Comparison of ENCODE assay signal across 8 mouse cellular contexts in the genomic region with DNA sequence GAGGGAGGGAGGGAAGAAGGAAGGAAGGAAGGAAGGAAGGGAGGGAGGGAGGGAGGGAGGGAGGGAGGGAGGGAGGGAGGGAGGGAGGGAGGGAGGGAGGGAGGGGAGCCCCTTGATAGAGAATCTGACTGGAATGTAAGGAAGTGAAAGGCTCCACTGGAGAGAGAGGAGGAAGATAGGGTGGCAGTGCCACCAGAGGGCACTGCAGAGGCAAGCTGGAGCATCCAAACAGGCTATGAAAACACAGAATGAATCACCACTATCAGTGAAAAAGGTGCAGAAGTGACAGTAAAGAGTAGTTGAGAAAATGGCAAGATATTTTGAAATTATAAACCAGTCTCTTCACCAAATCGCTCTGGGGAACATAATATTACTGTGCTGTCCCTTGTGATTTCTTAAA. TPM values are rescaled to one million over a fixed set of nuclear protein-coding genes. Genes with fewer than 3 reads are reported as not detected.
DNase-seq lines count a peak whose midpoint lies in the region; ATAC-seq and TF ChIP-seq lines count a peak whose summit lies in the region.

No protein-coding gene starts in this region.

- H3K27me3 ChIP-seq in cerebellum, adult 2 months (ENCODE audit: control insufficient read depth, insufficient read depth, low read length), result no peaks in the 10 kb centered on the region
- H3K27me3 ChIP-seq in spleen, adult 2 months (ENCODE audit: control insufficient read depth, insufficient read depth, low read length), result no peaks in the 10 kb centered on the region
- no peaks in the 10 kb centered on the region for H3K27me3 ChIP-seq in kidney, embryonic 14.5 days (ENCODE audit: control insufficient read depth, insufficient read depth, low read length)
- H3K27me3 ChIP-seq in lung, postnatal 0 days (replicated peaks; ENCODE audit: insufficient read depth, low read length), result no peaks in the 10 kb centered on the region
- no peaks in the 10 kb centered on the region for H3K27me3 ChIP-seq in stomach, postnatal 0 days (ENCODE audit: control insufficient read depth, insufficient read depth, low read length)

- no peak overlapping the region for H3K4me3 ChIP-seq in cerebellum, adult 2 months (replicated peaks; ENCODE audit: insufficient read depth, low read depth, low read length)
- no peak overlapping the region for H3K4me3 ChIP-seq in spleen, adult 2 months (ENCODE audit: extremely low read depth, insufficient read depth, insufficient read length)
- no peak overlapping the region for H3K4me3 ChIP-seq in kidney, embryonic 14.5 days (ENCODE audit: low read length)
- H3K4me3 ChIP-seq in lung, postnatal 0 days (ENCODE audit: low read depth, low read length), result no peak overlapping the region
- no peak overlapping the region for H3K4me3 ChIP-seq in stomach, postnatal 0 days (ENCODE audit: low read depth, low read length)

- no peak overlapping the region for H3K4me2 ChIP-seq in kidney, embryonic 14.5 days (replicated peaks; ENCODE audit: low read depth, low read length)
- no peak overlapping the region for H3K4me2 ChIP-seq in lung, postnatal 0 days (replicated peaks; ENCODE audit: low read depth, low read length)
- H3K4me2 ChIP-seq in stomach, postnatal 0 days (replicated peaks; ENCODE audit: low read depth), result no peak overlapping the region

- H3K27ac ChIP-seq in cerebellum, adult 2 months (ENCODE audit: insufficient read depth, low read length), result no peak overlapping the region
- no peak overlapping the region for H3K27ac ChIP-seq in spleen, adult 2 months (ENCODE audit: insufficient read depth, low read length)
- H3K27ac ChIP-seq in kidney, embryonic 14.5 days (ENCODE audit: low read depth, low read length), result no peak overlapping the region
- no peak overlapping the region for H3K27ac ChIP-seq in lung, postnatal 0 days (ENCODE audit: low read length)
- no peak overlapping the region for H3K27ac ChIP-seq in stomach, postnatal 0 days (replicated peaks)

- 0 out of 2 replicates have a peak, but pooled peaks have one; percentile 72 for ATAC-seq in kidney, embryonic 14.5 days (ENCODE audit: low FRiP score, low TSS enrichment)
- ATAC-seq in lung, postnatal 0 days, result peak; percentile 53; the same call in 1 of the 2 replicates
- peak; percentile 61; the same call in 1 of the 2 replicates for ATAC-seq in stomach, postnatal 0 days (ENCODE audit: low FRiP score, low TSS enrichment)

- peak; percentile 19 for DNase-seq in cerebellum, adult 2 months
- no peak for DNase-seq in cerebellum, adult 11 months
- peak in 1 of 2 experiments; percentile 29 for DNase-seq in spleen, adult 2 months (ENCODE audit: low read depth in 1 of 2, low spot score in 2 of 2)
- DNase-seq in spleen, postnatal 4 days (ENCODE audit: low spot score in 2 of 2), result no peak
- DNase-seq in embryo, embryonic 11.5 days (ENCODE audit: low read depth, low spot score), result peak; percentile 27
- peak; percentile 79 for DNase-seq in lung, postnatal 0 days (ENCODE audit: low spot score)
- DNase-seq in stomach, postnatal 0 days (ENCODE audit: low spot score), result peak; percentile 58

- H3K9ac ChIP-seq in kidney, embryonic 14.5 days (ENCODE audit: low read depth, low read length), result no peak overlapping the region
- no peak overlapping the region for H3K9ac ChIP-seq in lung, postnatal 0 days (replicated peaks; ENCODE audit: low read depth)
- H3K9ac ChIP-seq in stomach, postnatal 0 days (ENCODE audit: low read length), result no peak overlapping the region

- no peak for TF ChIP-seq POLR2A in cerebellum, adult 2 months (IDR thresholded peaks at IDR 0.05; ENCODE audit: borderline replicate concordance, insufficient read depth, low read length)
- TF ChIP-seq POLR2A in spleen, adult 2 months (IDR thresholded peaks at IDR 0.05; ENCODE audit: low read depth, low read length), result no peak

- H3K4me1 ChIP-seq in cerebellum, adult 2 months (ENCODE audit: control insufficient read depth, insufficient read depth, low read length), result no peaks in the 10 kb centered on the region
- no peaks in the 10 kb centered on the region for H3K4me1 ChIP-seq in spleen, adult 2 months (ENCODE audit: control insufficient read depth, insufficient read depth, insufficient read length)
- H3K4me1 ChIP-seq in kidney, embryonic 14.5 days (ENCODE audit: control insufficient read depth, insufficient read depth, low read length), result no peaks in the 10 kb centered on the region
- no peaks in the 10 kb centered on the region for H3K4me1 ChIP-seq in lung, postnatal 0 days (ENCODE audit: insufficient read depth, low read depth, low read length)
- no peaks in the 10 kb centered on the region for H3K4me1 ChIP-seq in stomach, postnatal 0 days (replicated peaks; ENCODE audit: control insufficient read depth, insufficient read depth)

- H3K9me3 ChIP-seq in kidney, embryonic 14.5 days (ENCODE audit: control insufficient read depth, low read length), result no peaks in the 10 kb centered on the region
- no peaks in the 10 kb centered on the region for H3K9me3 ChIP-seq in lung, postnatal 0 days (ENCODE audit: low read length)
- no peaks in the 10 kb centered on the region for H3K9me3 ChIP-seq in stomach, postnatal 0 days (ENCODE audit: control insufficient read depth, low read length)

- peak; percentile 56 for TF ChIP-seq CTCF in cerebellum, adult 2 months (IDR thresholded peaks at IDR 0.05; ENCODE audit: borderline replicate concordance, insufficient read depth, low read depth, low read length)
- peak; percentile 58; the same call in 1 of the 2 replicates for TF ChIP-seq CTCF in spleen, adult 2 months (IDR thresholded peaks at IDR 0.05; ENCODE audit: extremely low read depth, insufficient read depth, insufficient read length, insufficient replicate concordance)
- TF ChIP-seq CTCF in lung, postnatal 0 days (IDR thresholded peaks at IDR 0.05), result peak; percentile 82
- TF ChIP-seq CTCF in stomach, postnatal 0 days (IDR thresholded peaks at IDR 0.05; ENCODE audit: low read depth), result peak; percentile 80

- WGBS in cerebellum, adult 2 months, result 64% methylated on average over 1 of the region's 1 CpGs
- WGBS in spleen, adult 2 months, result 77% methylated on average over 1 of the region's 1 CpGs
- 62% methylated on average over 1 of the region's 1 CpGs for WGBS in kidney, embryonic 14.5 days
- WGBS in lung, postnatal 0 days, result 56% methylated on average over 1 of the region's 1 CpGs
- 55% methylated on average over 1 of the region's 1 CpGs for WGBS in stomach, postnatal 0 days

- no peaks in the 10 kb centered on the region for H3K36me3 ChIP-seq in spleen, adult 2 months (ENCODE audit: control insufficient read depth, insufficient read depth, low read length)
- H3K36me3 ChIP-seq in kidney, embryonic 14.5 days (ENCODE audit: control insufficient read depth, insufficient read depth, low read length), result no peaks in the 10 kb centered on the region
- H3K36me3 ChIP-seq in lung, postnatal 0 days (ENCODE audit: insufficient read depth, low read length), result no peaks in the 10 kb centered on the region
- H3K36me3 ChIP-seq in stomach, postnatal 0 days (ENCODE audit: control insufficient read depth, insufficient read depth, low read length), result no peaks in the 10 kb centered on the region

- 0 out of 2 replicates have a peak, but pooled peaks have one; percentile 11 for TF ChIP-seq EP300 in lung, postnatal 0 days (IDR thresholded peaks at IDR 0.05)
- TF ChIP-seq EP300 in stomach, postnatal 0 days (optimal IDR thresholded peaks at IDR 0.05), result no peak

RNA-seq across cellular contexts. Expression of gene Ifit1, which starts 44.2 kb away (rescaled TPM):
- 2.3 and 2.9 TPM in 2 replicates for polyA plus RNA-seq in cerebellum, adult 2 months (2012; rRNA removed)
- 2.0 and 2.4 TPM in 2 replicates for polyA plus RNA-seq in spleen, adult 2 months (2012; rRNA removed)
- polyA plus RNA-seq in kidney, embryonic 14.5 days (2014; fragmentation: Nextera tagmentation; extraction: Ambion mirVana), result 0.16 and 0.35 TPM in 2 replicates
- polyA plus RNA-seq in lung, postnatal 0 days (2015; fragmentation: Nextera tagmentation; extraction: Ambion mirVana), result 2.7 and 3.8 TPM in 2 replicates
- polyA plus RNA-seq in stomach, postnatal 0 days (2015; fragmentation: Nextera tagmentation; extraction: Ambion mirVana), result 2.1 and 2.4 TPM in 2 replicates

RNA-seq across cellular contexts. Expression of gene Ifit1bl2, which starts 44.3 kb away (rescaled TPM):
- 0.16 and 0.20 TPM in 2 replicates for polyA plus RNA-seq in cerebellum, adult 2 months (2012; rRNA removed)
- polyA plus RNA-seq in spleen, adult 2 months (2012; rRNA removed), result 0.05 and 0.11 TPM in 2 replicates
- 0.11 and 0.16 TPM in 2 replicates for polyA plus RNA-seq in kidney, embryonic 14.5 days (2014; fragmentation: Nextera tagmentation; extraction: Ambion mirVana)
- polyA plus RNA-seq in lung, postnatal 0 days (2015; fragmentation: Nextera tagmentation; extraction: Ambion mirVana), result 0.46 and 0.54 TPM in 2 replicates
- polyA plus RNA-seq in stomach, postnatal 0 days (2015; fragmentation: Nextera tagmentation; extraction: Ambion mirVana), result 0.04 and 0.10 TPM in 2 replicates

Comparison
In these comparisons a context has a peak if more than half of its experiments do, and no peak if none do; other contexts are left out.
1. DNase-seq: peak in cerebellum, adult 2 months (2 of 2), embryo, embryonic 11.5 days (single experiment), lung, postnatal 0 days (single experiment) and stomach, postnatal 0 days (single experiment); none in cerebellum, adult 11 months (single experiment) and spleen, postnatal 4 days (0 of 2).
2. Peak in every context shown above with its lines, with median percentiles within 50 percentile points of each other: CTCF ChIP-seq and ATAC-seq.